Mouse (Mus musculus) heart, embryonic 15.5 days (tissue): Measurements from ENCODE around the gene Ccr8. TPM values are rescaled to one million over a fixed set of nuclear protein-coding genes. Genes with fewer than 3 reads are reported as not detected.
"Not testable (repeated sequence)": the region's sequence is repeated elsewhere in the genome, so short reads cannot be mapped to it uniquely, and the experiment has no call there.

Experiments
- ATAC-seq: fragments of 200-750 bp; cut with Nextera tagmentation; replicated peaks from 2 replicates; pipeline ENCODE4 v1.8.0; 2017; ENCODE audit warnings: low read depth, moderate TSS enrichment; ENCODE audit not compliant: insufficient number of reproducible peaks, insufficient read depth, low FRiP score
- H3K27ac ChIP-seq: fragments of 300-500 bp; sonication (generic); 2 replicates; pipeline ENCODE4 v1.5.1; 2015; ENCODE audit warnings: mild to moderate bottlenecking, inconsistent platforms
- H3K27me3 ChIP-seq: fragments of 300-500 bp; sonication (generic); 2 replicates; pipeline ENCODE4 v1.6.1; 2015; ENCODE audit warnings: inconsistent platforms
- H3K36me3 ChIP-seq: fragments of 300-500 bp; sonication (generic); 2 replicates; pipeline ENCODE4 v1.6.1; 2015; ENCODE audit warnings: mild to moderate bottlenecking, inconsistent platforms
- H3K4me1 ChIP-seq: fragments of 300-500 bp; sonication (generic); replicated peaks from 2 replicates; pipeline ENCODE4 v1.6.1; 2015; ENCODE audit warnings: inconsistent platforms
- H3K4me2 ChIP-seq: fragments of 300-500 bp; sonication (generic); 2 replicates; pipeline ENCODE4 v1.6.1; 2015; ENCODE audit warnings: inconsistent platforms, mild to moderate bottlenecking, moderate library complexity
- H3K4me3 ChIP-seq: fragments of 300-500 bp; sonication (generic); 2 replicates; pipeline ENCODE4 v1.5.1; 2015; ENCODE audit warnings: mild to moderate bottlenecking, inconsistent platforms
- H3K9ac ChIP-seq: fragments of 300-500 bp; sonication (generic); 2 replicates; pipeline ENCODE4 v1.6.1; 2015; ENCODE audit warnings: mild to moderate bottlenecking, inconsistent platforms
- H3K9me3 ChIP-seq: fragments of 300-500 bp; sonication (generic); replicated peaks from 2 replicates; pipeline ENCODE4 v1.6.1; 2016; ENCODE audit warnings: inconsistent platforms
- WGBS: fragments of 180-500 bp; shearing (Covaris S2); methylation state at CpG from one replicate; pipeline ENCODE4 v1.1.7; 2015; ENCODE audit warnings: mixed read lengths; 5-methylcytosine and 5-hydroxymethylcytosine counted together
- polyA plus RNA-seq: library from polyadenylated mRNA; unstranded; fragments of >200 nt; fragmentation: Nextera tagmentation; extraction: Ambion mirVana; gene quantifications from 2 replicates; pipeline ENCODE4 v1.2.1, GENCODE M21; 2015

The Ccr8 gene
- polyA plus RNA-seq, 1 experiment from 2014 or later, result 0.62 TPM

DNA sequence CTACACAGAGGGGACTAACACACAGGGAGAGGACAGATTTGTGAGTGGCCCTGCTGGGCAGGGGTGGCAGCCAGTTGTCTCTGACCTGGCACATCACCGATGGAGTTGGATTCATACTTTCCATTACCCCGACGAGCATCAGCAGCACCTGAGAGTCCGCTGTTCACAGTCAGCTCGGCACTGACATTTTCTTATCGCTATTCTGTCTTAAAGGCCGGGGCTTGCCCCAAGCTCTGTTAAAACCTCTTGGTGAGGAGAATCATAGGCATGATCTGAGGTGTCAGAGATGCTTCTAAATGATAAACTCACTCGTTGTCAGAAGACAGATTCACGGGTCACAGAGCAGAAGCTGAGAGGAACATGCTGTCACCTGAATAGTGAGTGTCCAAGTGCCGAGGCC lies 828 bp upstream of the Ccr8 start:
- WGBS, result 71% methylated on average over 10 of the region's 10 CpGs
- ATAC-seq, result no peak
- H3K4me2 ChIP-seq, result no peak overlapping the region
- H3K9me3 ChIP-seq, result no peaks in the 10 kb centered on the region
- H3K27me3 ChIP-seq, result no peaks in the 10 kb centered on the region
- no peak overlapping the region for H3K4me3 ChIP-seq
- no peaks in the 10 kb centered on the region for H3K36me3 ChIP-seq
- no peak overlapping the region for H3K9ac ChIP-seq
- no peak overlapping the region for H3K27ac ChIP-seq
- H3K4me1 ChIP-seq, result no peaks in the 10 kb centered on the region

DNA sequence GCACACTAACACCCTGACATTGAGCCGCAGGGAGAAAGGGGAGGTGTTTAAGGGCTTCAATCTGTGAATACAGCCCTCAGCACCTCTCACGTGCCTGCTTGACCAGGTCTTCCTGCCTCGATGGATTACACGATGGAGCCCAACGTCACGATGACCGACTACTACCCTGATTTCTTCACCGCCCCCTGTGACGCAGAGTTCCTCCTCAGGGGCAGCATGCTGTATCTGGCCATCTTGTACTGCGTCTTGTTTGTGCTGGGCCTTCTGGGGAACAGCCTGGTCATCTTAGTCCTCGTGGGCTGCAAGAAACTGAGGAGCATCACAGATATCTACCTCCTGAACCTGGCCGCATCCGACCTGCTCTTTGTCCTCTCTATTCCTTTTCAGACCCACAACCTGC lies 1.8 kb downstream of the Ccr8 start:
- Histone ChIP-seq H3K27me3 (no peaks in the 10 kb centered on the region), H3K4me3 (no peak overlapping the region), H3K27ac (no peak overlapping the region), H3K4me2 (no peak overlapping the region), H3K9ac (no peak overlapping the region), H3K36me3 (no peaks in the 10 kb centered on the region), H3K4me1 (no peaks in the 10 kb centered on the region), H3K9me3 (no peaks in the 10 kb centered on the region)
- no peak for ATAC-seq
- WGBS, result 81% methylated on average over 13 of the region's 13 CpGs

DNA sequence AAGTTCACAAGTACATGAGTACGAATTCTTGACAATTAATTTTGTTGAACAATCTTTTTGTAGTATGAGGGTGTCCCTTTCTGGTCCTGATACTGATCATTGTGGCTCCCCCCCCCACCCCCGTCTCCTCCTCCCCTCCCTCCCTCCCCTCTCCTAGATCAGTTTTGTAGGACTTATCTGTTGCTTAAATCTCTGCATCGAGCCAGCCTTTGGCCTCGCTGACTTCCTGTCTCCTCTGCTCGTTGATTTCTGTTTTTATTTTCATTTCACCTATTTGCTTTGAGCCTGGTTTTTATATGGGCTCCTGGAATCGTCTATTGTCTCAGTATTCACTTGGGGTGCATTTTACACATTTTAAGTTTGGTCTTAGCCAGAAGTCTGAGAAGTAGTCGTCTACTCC lies 4.0 kb downstream of the Ccr8 start:
- 59% methylated on average over 7 of the region's 7 CpGs for WGBS
- no peaks in the 10 kb centered on the region for H3K36me3 ChIP-seq
- H3K27ac ChIP-seq, result no peak overlapping the region
- no peaks in the 10 kb centered on the region for H3K9me3 ChIP-seq
- no peaks in the 10 kb centered on the region for H3K4me1 ChIP-seq
- no peaks in the 10 kb centered on the region for H3K27me3 ChIP-seq
- H3K9ac ChIP-seq, result no peak overlapping the region
- no peak overlapping the region for H3K4me2 ChIP-seq
- no peak for ATAC-seq
- H3K4me3 ChIP-seq, result no peak overlapping the region

DNA sequence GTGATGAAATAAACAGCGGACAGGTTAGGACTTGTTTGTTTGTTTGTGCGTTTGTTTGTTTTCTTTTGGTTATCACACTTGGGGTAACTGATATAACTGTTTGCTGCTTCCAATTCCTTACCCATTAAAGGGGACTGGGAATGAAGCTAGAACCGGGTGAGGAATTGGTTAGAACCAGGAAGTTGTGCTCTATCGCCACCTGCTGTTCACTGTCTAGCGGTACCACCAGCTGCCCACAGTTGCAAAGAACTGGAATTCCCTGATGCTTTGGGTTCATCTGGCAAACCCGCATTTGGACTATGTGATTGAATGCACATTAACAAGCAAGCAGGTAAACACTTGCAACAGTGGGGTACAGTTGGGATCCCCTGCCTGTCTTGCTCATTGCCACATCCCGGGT lies 6.8 kb downstream of the Ccr8 start:
- no peak for ATAC-seq
- Histone ChIP-seq H3K9ac (no peak overlapping the region), H3K4me3 (no peak overlapping the region), H3K36me3 (no peaks in the 10 kb centered on the region), H3K4me2 (no peak overlapping the region), H3K9me3 (no peaks in the 10 kb centered on the region), H3K4me1 (no peaks in the 10 kb centered on the region), H3K27me3 (no peaks in the 10 kb centered on the region), H3K27ac (no peak overlapping the region)
- 17% methylated on average over 7 of the region's 7 CpGs for WGBS

DNA sequence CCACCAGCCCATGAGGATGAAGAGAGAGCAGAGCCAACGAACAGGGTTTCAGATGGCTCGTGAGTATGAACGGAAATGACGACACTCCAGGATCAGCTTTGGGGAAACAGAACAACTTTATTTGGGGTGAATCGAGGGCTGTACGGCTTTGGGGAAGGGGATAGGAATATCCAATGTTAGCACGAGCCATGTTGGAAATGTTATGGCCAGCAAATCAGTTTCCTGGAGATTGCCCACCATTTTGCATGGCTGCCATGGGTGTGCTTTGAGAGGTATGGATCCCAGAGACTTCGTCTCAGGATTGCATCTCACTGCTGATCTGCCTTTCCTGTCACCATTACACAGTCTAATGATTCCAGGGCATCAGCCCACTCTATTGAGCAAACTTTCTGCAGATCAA lies 7.4 kb downstream of the Ccr8 start:
- Histone ChIP-seq H3K4me1 (no peaks in the 10 kb centered on the region), H3K4me3 (no peak overlapping the region), H3K27me3 (no peaks in the 10 kb centered on the region), H3K9ac (no peak overlapping the region), H3K4me2 (no peak overlapping the region), H3K9me3 (no peaks in the 10 kb centered on the region), H3K27ac (no peak overlapping the region), H3K36me3 (no peaks in the 10 kb centered on the region)
- 81% methylated on average over 8 of the region's 8 CpGs for WGBS
- no peak for ATAC-seq

DNA sequence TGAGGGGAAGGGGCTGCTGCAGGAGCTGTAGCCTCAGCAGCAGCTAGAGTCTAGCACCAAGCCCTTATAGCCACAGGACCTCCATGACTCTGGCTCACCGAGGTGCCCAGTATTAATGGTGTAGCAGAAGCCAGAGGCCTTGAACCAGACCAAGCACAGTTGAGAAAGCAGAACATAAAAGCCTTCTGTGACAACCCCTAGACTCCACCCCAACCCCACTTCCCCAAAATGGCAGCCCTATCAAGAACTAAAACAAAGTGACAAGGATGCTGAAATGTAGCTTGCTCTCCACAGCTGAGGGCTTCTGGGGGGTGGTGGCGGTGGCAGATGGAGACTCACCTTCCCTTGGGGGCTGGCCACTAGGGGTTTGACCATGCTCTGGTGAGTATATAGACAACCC lies 9.3 kb downstream of the Ccr8 start:
- Histone ChIP-seq H3K36me3 (no peaks in the 10 kb centered on the region), H3K27ac (no peak overlapping the region), H3K9ac (no peak overlapping the region), H3K27me3 (no peaks in the 10 kb centered on the region), H3K9me3 (no peaks in the 10 kb centered on the region), H3K4me1 (no peaks in the 10 kb centered on the region), H3K4me3 (no peak overlapping the region), H3K4me2 (no peak overlapping the region)
- WGBS, result 89% methylated on average over 2 of the region's 2 CpGs
- ATAC-seq, result no peak

DNA sequence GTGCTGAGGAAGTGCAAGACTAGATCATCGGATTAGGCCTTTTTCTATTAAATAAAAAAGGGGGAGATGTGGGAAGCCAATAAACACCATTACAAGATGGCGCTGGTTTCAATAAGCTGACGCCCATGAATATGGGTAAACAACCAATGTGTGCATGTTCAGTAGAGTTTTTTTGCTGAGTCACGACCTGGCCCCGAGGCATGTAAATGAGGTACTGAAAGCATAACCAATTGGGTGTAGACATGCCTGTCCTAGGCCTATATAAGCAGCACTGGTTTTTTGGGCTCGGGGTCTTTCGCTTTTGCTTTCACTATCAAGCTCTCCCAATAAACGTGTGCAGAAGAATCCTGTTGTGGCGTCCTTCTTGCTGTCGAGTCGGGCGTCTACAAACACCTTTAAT lies 17.0 kb downstream of the Ccr8 start:
- H3K9ac ChIP-seq, ATAC-seq, H3K4me2 ChIP-seq, H3K36me3 ChIP-seq, H3K27ac ChIP-seq, H3K27me3 ChIP-seq, H3K9me3 ChIP-seq, H3K4me1 ChIP-seq, H3K4me3 ChIP-seq: not testable (repeated sequence)
- 90% methylated on average over 12 of the region's 12 CpGs for WGBS

DNA sequence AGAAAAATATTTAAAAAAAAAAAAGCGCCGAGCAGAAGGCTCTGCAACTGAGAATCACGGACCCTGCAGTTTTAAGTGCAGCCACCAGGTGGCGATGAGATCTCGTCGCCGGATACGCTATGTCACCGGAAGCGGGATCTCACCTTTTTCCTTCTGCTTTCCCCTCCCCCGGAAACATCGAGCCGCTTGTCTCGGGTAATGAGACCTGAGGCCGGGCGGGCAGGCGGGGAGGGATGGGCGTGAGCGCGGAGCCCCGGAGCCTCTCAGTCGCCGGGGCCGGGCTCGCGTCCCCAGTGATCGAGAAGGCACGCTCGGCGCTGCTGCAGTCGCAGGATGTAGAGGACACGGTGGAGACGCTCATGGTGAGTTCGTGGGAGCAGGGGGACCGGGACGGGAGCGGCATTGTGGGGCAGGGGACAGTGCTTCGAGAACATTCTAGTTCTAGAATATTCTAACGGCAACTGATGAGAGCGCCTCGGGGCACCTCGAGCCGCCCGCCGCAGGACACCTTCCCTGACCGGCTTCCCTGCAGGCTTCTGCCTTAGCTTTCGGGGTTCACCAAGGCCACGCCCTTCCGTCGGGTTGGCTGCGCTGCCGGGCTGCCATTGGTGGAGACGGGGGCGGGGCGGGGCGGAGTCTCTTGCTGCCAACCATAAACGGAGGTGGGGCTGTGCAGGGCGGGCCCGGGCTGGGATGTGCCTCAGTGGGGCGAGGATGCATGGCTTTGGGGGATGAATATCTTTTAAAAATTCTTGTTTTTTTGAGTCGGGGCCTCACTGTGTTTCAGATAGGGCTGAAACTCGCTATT lies 18.5 kb downstream of the Ccr8 start, which contains the start of gene Slc25a38:
Gene Slc25a38 (plus strand): TSS at position 164 of the 808 bp plus-strand sequence.
- H3K27me3 ChIP-seq, result no peaks in the 10 kb centered on the region
- H3K4me2 ChIP-seq, result peak within 1 kb of the TSS; percentile 82
- peaks cover 9% of the 10 kb centered on the region for H3K4me1 ChIP-seq
- no peaks in the 10 kb centered on the region for H3K36me3 ChIP-seq
- H3K9me3 ChIP-seq, result no peaks in the 10 kb centered on the region
- peak; percentile 95 for ATAC-seq
- H3K4me3 ChIP-seq, result peak within 1 kb of the TSS; percentile 93
- H3K9ac ChIP-seq, result peak within 1 kb of the TSS; percentile 77
- WGBS, result 1% methylated on average over 62 of the region's 62 CpGs
- peak within 1 kb of the TSS; percentile 97 for H3K27ac ChIP-seq

DNA sequence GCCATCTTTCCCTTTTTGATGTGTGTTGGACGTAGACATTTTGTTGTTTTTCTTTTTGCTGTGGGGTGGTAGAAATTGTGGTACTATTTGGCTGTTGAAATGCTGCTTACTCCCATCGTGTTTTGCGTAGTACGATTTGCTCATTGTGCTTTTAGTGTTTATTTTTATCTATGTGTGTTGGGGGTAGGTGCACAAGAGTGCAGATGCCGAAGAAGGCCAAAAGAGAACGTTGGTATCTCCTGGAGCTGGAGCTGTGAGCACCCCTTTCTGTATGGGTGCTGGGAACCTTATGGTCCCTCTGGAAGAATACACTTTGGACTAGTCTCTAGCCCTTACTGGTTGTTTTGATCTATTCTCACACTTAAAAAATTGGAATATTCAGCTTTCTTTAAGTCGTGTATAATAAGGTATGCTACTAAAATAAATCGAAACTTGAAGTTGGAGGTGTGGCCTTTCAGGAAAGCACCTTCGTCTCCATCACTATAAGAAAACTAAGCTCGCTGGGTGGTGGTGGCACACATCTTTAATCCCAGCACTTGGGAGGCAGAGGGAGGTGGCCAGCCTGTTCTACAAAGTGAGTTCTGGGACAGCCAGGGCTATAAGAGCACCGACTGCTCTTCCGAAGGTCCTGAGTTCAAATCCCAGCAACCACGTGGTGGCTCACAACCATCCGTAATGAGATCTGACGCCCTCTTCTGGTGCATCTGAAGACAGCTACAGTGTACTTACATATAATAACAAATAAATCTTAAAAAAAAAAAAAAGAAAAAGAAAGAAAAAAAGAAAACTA lies 19.4 kb downstream of the Ccr8 start:
- Histone ChIP-seq H3K4me1 (peaks cover 15% of the 10 kb centered on the region), H3K4me2 (peak overlapping the region; percentile 82), H3K4me3 (peak overlapping the region; percentile 93), H3K27me3 (no peaks in the 10 kb centered on the region), H3K27ac (peak overlapping the region; percentile 97), H3K9ac (peak overlapping the region; percentile 77), H3K9me3 (no peaks in the 10 kb centered on the region), H3K36me3 (no peaks in the 10 kb centered on the region)
- no peak for ATAC-seq
- 71% methylated on average over 15 of the region's 15 CpGs for WGBS

DNA sequence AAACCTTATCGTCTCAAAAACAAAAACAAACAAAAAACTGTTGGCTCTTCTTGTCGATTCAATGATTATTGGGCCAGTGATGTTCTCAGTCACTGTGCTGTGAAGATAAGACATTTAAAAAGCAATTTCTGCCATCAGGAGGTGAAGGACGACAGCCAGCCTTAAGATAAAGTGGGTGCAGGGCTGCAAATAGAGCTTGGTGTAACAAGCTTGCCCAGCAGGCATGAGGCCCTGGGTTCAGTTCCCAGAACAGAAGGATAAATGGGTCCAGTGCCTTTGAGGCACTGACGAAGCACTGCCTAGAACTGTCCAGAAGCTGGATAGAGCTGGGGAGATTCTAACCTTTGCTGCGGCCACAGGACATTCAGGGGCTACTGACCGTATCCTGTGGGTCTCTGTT lies 20.6 kb downstream of the Ccr8 start:
- H3K27me3 ChIP-seq, result no peaks in the 10 kb centered on the region
- peaks cover 15% of the 10 kb centered on the region for H3K4me1 ChIP-seq
- no peak overlapping the region for H3K9ac ChIP-seq
- no peak for ATAC-seq
- no peak overlapping the region for H3K4me3 ChIP-seq
- H3K4me2 ChIP-seq, result no peak overlapping the region
- no peaks in the 10 kb centered on the region for H3K9me3 ChIP-seq
- WGBS, result 77% methylated on average over 6 of the region's 6 CpGs
- no peak overlapping the region for H3K27ac ChIP-seq
- H3K36me3 ChIP-seq, result 0 out of 2 replicates have a peak, but pooled peaks cover under 1% of the 10 kb centered on the region

DNA sequence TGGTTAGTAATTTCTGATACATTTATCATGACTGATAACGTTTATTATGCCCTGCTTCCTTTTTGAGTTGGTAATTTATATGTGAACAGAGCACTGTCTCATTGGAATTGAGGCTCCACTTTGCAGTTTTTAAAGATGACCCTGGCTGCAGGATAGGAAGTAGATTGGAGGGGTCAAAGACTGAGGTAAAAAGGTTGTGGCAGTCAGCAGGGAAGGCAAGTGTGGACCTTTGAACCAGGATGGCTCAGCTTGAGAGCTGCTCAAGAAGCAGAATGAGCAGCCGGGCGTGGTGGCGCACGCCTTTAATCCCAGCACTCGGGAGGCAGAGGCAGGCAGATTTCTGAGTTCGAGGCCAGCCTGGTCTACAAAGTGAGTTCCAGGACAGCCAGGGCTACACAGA lies 21.5 kb downstream of the Ccr8 start:
- no peak overlapping the region for H3K9ac ChIP-seq
- H3K4me1 ChIP-seq, result peaks cover 15% of the 10 kb centered on the region
- no peaks in the 10 kb centered on the region for H3K27me3 ChIP-seq
- no peak for ATAC-seq
- H3K4me2 ChIP-seq, result no peak overlapping the region
- H3K4me3 ChIP-seq, result no peak overlapping the region
- no peak overlapping the region for H3K27ac ChIP-seq
- WGBS, result 87% methylated on average over 7 of the region's 7 CpGs
- H3K9me3 ChIP-seq, result no peaks in the 10 kb centered on the region
- peaks cover 9% of the 10 kb centered on the region; the same call in 1 of the 2 replicates for H3K36me3 ChIP-seq
